Mouse (Mus musculus): ENCODE measurements around the gene Fjx1. TPM values are rescaled to one million over a fixed set of nuclear protein-coding genes. Genes with fewer than 3 reads are reported as not detected.

Gene Fjx1
- polyA plus RNA-seq (2012; ENCODE audit: insufficient read depth, insufficient read length, missing spikeins), result not detected in 2 replicates

DNA sequence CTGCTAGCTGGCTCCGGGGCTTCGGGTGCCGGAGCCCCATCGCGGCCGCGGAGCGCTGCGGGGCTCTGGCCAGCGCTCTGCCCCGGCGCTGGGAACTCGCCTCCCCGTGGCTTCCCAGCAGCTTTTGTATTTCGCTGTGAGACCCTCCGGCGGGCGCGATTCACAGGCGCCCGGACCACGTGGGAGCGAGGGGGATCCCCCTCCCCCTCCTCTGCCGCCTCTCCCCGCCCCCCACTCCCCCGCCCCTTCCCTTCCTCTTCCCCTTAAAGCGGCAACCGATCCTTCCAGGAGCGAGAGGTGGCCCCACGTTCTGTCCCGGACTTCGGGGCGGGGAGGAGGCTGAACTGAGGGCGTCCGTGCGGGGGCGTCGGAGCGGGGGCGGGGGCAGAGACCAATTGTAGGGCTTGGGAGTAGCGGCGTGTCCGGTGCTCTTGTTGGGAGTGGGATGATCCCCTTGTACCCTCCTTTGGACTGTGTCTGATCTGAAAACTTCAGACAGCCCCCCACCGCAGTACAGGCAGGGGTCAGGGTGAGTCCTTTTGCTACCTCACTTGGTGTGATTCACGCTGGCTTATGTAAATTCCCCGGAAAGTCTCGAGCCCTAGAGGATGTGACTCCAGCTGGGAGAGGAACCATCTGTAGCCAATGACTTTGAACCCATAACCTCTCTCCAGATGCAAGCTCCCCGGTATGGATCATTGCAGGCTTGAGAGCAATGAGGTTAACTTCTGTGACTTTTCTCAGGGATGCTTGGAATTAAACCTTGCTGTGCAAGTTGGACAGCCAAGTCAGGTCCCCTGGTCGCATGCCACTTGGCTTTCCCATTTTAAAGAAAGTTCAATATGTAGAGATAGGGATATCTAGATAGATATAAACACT, at the start of gene Fjx1:
Fjx1 (minus strand) TSS at position 829 of the 879 bp plus-strand sequence.
- Histone ChIP-seq H3K4me1 (ENCODE audit: control insufficient read depth, insufficient read depth, low read length) (0 out of 2 replicates have a peak, but pooled peaks cover 2% of the 10 kb centered on the region), H3K4me3 (ENCODE audit: insufficient read depth, low read length) (peak within 1 kb of the TSS; percentile 57), H3K27ac (ENCODE audit: insufficient read depth, low read depth, low read length) (no peak within 1 kb of the TSS)
- TF ChIP-seq CTCF (IDR thresholded peaks at IDR 0.05; ENCODE audit: low read depth, low read length) (no peak), POLR2A (IDR thresholded peaks at IDR 0.05; ENCODE audit: borderline replicate concordance, low read depth, low read length) (no peak)

DNA sequence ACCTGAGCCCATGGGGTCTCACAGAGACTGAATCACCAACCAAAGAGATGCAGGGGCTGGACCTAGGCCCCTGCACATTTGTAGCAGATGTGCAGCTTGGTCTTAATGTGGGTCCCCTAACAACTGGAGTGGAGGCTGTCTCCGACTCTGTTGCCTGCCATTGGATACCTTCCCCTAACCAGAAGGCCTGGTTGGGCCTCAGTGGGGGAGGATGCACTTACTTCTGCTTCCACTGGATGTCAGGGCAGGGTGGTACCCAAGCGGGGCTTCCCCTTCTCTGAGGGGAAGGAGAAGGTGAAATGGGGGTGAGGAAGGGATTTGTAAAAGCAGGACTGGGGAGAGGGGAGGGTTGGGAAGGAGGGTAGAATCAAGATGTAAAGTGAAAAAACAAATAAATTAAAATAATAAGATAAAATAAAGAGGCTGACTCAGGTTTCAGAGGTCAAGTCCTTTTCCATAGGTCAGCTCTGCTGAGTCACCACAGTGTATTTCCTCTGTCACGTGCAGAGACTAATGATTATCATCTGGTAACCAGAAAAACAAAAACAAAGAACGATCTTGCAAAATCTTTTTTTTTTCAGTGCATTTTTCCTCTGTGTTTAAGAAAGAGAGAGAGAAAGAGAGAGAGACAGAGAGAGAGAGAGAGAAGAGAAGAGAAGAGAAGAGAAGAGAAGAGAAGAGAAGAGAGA, 47.8 kb upstream of the Fjx1 start:
- TF ChIP-seq CTCF (IDR thresholded peaks at IDR 0.05; ENCODE audit: low read depth, low read length) (no peak), POLR2A (IDR thresholded peaks at IDR 0.05; ENCODE audit: borderline replicate concordance, low read depth, low read length) (no peak)
- no peak overlapping the region for H3K27ac ChIP-seq (ENCODE audit: insufficient read depth, low read depth, low read length)
- no peak overlapping the region for H3K4me3 ChIP-seq (ENCODE audit: insufficient read depth, low read length)

DNA sequence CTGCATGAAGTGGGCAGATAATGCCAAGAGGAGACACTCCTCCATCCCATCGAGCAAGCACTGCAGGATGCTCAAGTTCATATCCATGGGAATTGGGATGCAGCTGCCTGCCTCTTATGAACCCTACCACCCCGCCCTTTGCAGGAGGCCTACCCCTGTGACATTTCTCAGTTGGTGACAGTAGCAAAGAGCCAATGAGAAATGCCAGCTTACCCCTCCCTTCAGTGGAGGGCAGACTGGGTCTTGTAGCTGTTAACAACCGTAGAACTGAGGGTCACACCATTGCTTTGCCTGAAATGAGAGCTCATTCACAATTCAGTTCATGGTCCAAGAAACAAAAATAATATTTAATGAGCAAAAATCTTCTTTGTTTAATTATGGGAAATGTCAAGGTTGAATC, 28.4 kb upstream of the Fjx1 start:
- Histone ChIP-seq H3K4me1 (ENCODE audit: control insufficient read depth, insufficient read depth, low read length) (no peaks in the 10 kb centered on the region), H3K27ac (ENCODE audit: insufficient read depth, low read depth, low read length) (no peak overlapping the region), H3K4me3 (ENCODE audit: insufficient read depth, low read length) (no peak overlapping the region)
- no peak for TF ChIP-seq POLR2A (IDR thresholded peaks at IDR 0.05; ENCODE audit: borderline replicate concordance, low read depth, low read length)
- no peak for TF ChIP-seq CTCF (IDR thresholded peaks at IDR 0.05; ENCODE audit: low read depth, low read length)

More for the DNA sequence above, 47.8 kb upstream of the Fjx1 start:
- H3K4me1 ChIP-seq (ENCODE audit: control insufficient read depth, insufficient read depth, low read length), result no peaks in the 10 kb centered on the region

DNA sequence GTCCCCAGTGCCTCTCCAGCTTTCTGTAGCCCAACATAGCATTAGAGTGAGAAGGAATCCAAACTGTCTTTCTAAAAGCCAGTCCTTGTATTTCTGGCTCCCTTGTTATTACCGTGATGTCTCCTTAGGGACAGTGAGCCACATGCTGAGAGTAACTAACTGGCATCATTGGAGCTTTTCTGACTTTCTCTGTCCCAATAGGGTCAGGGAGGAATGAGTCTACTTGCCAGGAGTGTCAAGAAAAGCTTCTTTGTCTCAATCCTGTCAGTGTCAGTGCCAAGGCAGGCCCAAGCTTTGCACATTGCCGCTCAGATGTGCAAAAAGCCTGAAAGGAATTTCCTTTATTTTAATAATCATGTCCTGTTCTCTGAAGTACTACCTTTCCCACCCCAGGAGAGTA, 23.8 kb upstream of the Fjx1 start:
- H3K27ac ChIP-seq (ENCODE audit: insufficient read depth, low read depth, low read length), result no peak overlapping the region
- H3K4me1 ChIP-seq (ENCODE audit: control insufficient read depth, insufficient read depth, low read length), result no peaks in the 10 kb centered on the region
- TF ChIP-seq POLR2A (IDR thresholded peaks at IDR 0.05; ENCODE audit: borderline replicate concordance, low read depth, low read length) (no peak), CTCF (IDR thresholded peaks at IDR 0.05; ENCODE audit: low read depth, low read length) (no peak)
- H3K4me3 ChIP-seq (ENCODE audit: insufficient read depth, low read length), result no peak overlapping the region

DNA sequence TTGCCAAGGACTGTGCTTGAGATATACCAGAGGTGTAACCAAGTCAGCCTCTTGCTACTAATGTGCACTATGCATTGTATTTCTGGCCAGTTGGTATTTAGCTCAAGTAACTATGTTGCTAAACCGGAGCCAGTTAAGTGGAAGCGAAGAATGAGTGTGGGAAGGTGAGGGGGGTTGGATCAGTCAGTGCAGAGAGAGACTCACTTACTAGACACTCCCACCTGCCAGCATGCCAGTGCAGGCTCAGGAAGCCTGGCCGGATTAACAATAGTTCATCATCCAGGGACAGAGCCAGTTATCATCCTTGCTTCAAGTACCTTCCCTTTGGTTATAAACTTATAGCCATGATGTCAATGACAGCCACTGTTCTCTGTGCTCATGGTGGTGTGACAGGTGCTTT, 16.3 kb upstream of the Fjx1 start:
- no peaks in the 10 kb centered on the region for H3K4me1 ChIP-seq (ENCODE audit: control insufficient read depth, insufficient read depth, low read length)
- no peak for TF ChIP-seq POLR2A (IDR thresholded peaks at IDR 0.05; ENCODE audit: borderline replicate concordance, low read depth, low read length)
- no peak for TF ChIP-seq CTCF (IDR thresholded peaks at IDR 0.05; ENCODE audit: low read depth, low read length)
- H3K27ac ChIP-seq (ENCODE audit: insufficient read depth, low read depth, low read length), result no peak overlapping the region
- no peak overlapping the region for H3K4me3 ChIP-seq (ENCODE audit: insufficient read depth, low read length)

DNA sequence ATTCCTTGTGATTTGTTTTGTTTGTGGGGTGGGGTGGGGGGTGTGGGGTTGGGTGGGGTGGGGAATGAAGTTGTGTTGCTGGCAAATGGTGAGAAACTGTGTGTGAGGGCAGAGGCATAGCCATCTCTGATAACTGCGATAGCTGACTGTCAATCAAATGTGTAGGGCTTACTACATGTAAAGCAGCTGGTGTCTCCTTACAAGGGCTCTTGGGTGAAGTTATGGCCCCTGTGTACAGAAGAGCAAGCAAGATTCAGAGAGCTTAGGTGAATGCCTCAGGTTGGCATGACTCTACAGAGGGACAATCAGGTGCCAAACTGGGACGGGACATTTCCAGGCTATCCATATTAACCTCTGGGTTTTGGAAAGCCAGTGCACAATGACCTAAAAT, 12.0 kb upstream of the Fjx1 start:
- Histone ChIP-seq H3K4me3 (ENCODE audit: insufficient read depth, low read length) (no peak overlapping the region), H3K4me1 (ENCODE audit: control insufficient read depth, insufficient read depth, low read length) (no peaks in the 10 kb centered on the region), H3K27ac (ENCODE audit: insufficient read depth, low read depth, low read length) (no peak overlapping the region)
- TF ChIP-seq POLR2A (IDR thresholded peaks at IDR 0.05; ENCODE audit: borderline replicate concordance, low read depth, low read length), result no peak
- TF ChIP-seq CTCF (IDR thresholded peaks at IDR 0.05; ENCODE audit: low read depth, low read length), result no peak

DNA sequence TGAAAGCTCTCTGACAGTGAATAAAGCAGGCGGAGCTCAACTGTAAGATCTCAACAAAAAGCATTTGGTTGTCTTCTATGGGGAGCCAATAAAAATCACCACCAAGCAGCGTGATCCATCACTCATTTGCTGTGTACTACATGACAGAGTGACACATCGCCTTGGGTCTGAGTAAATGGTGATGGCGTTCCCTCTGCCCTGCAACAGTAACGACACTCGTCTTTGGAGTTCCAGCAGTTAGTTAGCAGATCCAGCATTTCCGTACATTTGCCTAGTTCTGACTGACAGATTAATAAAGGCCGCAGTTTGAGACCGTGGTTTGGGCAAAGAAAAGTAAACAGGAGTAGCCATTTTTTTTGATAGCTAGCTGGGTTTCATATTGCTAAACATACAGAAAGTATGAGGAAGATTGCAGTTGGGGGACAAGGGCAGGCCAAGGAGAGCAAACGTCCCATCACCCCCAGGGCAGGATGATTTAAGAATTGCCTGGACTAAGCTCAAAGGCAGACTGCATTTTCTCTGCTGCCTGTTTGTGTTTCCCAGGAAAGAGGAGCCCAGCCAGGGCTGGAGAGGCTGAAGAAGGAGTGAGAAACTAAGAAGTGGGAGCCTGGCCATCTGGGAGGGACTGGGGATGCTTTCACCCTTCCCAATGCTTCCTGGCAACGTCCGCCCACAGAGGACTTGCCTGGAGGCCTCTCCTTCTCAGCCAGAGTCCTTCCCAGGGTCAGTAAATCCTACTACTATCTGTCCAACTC, 11.5 kb upstream of the Fjx1 start:
- Histone ChIP-seq H3K4me1 (ENCODE audit: control insufficient read depth, insufficient read depth, low read length) (no peaks in the 10 kb centered on the region), H3K27ac (ENCODE audit: insufficient read depth, low read depth, low read length) (no peak overlapping the region), H3K4me3 (ENCODE audit: insufficient read depth, low read length) (no peak overlapping the region)
- TF ChIP-seq POLR2A (IDR thresholded peaks at IDR 0.05; ENCODE audit: borderline replicate concordance, low read depth, low read length) (no peak), CTCF (IDR thresholded peaks at IDR 0.05; ENCODE audit: low read depth, low read length) (no peak)

DNA sequence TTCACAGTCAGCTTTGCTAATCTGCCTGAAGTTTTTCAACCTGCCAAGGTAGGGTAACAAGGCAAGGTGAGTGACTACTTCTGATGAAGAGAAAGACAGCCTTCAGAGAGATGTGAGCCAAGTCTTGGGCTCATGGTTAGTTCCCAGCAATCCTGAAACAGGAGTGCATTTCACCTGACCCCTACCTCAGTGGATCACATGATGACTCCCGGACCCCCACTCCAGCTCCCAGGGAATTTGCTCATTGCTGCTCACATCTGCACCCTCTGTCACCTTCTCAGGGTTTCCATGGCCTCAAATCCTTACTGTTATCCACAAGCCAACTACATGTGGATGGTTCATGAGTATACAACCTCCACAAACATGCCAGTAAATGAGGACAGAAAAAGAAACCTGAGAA, 9.2 kb upstream of the Fjx1 start:
- Histone ChIP-seq H3K27ac (ENCODE audit: insufficient read depth, low read depth, low read length) (no peak overlapping the region), H3K4me3 (ENCODE audit: insufficient read depth, low read length) (no peak overlapping the region), H3K4me1 (ENCODE audit: control insufficient read depth, insufficient read depth, low read length) (no peaks in the 10 kb centered on the region)
- no peak for TF ChIP-seq CTCF (IDR thresholded peaks at IDR 0.05; ENCODE audit: low read depth, low read length)
- no peak for TF ChIP-seq POLR2A (IDR thresholded peaks at IDR 0.05; ENCODE audit: borderline replicate concordance, low read depth, low read length)

DNA sequence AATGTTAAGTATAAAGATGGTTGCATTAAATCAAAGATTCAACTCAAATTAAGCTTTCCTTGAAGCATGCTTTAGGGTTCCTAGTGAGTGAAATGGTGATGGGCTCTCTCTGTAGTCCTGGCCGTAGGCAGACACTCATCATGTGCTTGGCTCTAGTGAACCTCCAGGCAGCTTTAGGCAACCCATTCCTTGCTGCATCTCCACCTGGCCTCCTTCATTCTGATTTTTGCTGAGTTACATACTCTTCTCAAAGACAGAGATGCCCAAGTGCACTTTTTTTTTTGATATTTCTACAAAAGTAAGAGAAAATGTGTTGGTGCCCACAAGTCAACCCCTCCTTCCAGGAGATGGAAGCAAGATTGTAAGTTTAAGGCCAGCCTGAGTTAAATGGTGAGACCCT, 2.8 kb upstream of the Fjx1 start:
- Histone ChIP-seq H3K27ac (ENCODE audit: insufficient read depth, low read depth, low read length) (no peak overlapping the region), H3K4me3 (ENCODE audit: insufficient read depth, low read length) (no peak overlapping the region), H3K4me1 (ENCODE audit: control insufficient read depth, insufficient read depth, low read length) (0 out of 2 replicates have a peak, but pooled peaks cover 2% of the 10 kb centered on the region)
- TF ChIP-seq CTCF (IDR thresholded peaks at IDR 0.05; ENCODE audit: low read depth, low read length), result no peak
- TF ChIP-seq POLR2A (IDR thresholded peaks at IDR 0.05; ENCODE audit: borderline replicate concordance, low read depth, low read length), result no peak

Measured in bone marrow macrophage, adult 2 months (primary cell).